Mouse (Mus musculus) embryonic facial prominence, embryonic 11.5 days (tissue): ENCODE results near the gene Acly. TPM values are rescaled to one million over a fixed set of nuclear protein-coding genes. Genes with fewer than 3 reads are reported as not detected.

Experiments used
- ATAC-seq: fragments of 200-750 bp; cut with Nextera tagmentation; replicated peaks from 2 replicates; pipeline ENCODE4 v1.8.0; 2017; ENCODE audit warnings: low read depth; ENCODE audit not compliant: insufficient number of reproducible peaks, low FRiP score, low TSS enrichment
- DNase-seq: peaks from one replicate; pipeline ENCODE4 v3.0.0-alpha.2; 2015; ENCODE audit warnings: low spot score
- H3K27ac ChIP-seq: fragments of 300-500 bp; sonication (generic); replicated peaks from 2 replicates; pipeline ENCODE4 v1.5.1; 2014; ENCODE audit warnings: mild to moderate bottlenecking, low read depth, low read length, control low read depth
- H3K27me3 ChIP-seq: fragments of 300-500 bp; sonication (generic); 2 replicates; pipeline ENCODE4 v1.6.1; 2014; ENCODE audit warnings: mild to moderate bottlenecking, low read length, moderate library complexity, mixed read lengths; ENCODE audit not compliant: control insufficient read depth, insufficient read depth
- H3K36me3 ChIP-seq: fragments of 300-500 bp; sonication (generic); replicated peaks from 2 replicates; pipeline ENCODE4 v1.6.1; 2014; ENCODE audit warnings: low read depth, mild to moderate bottlenecking, low read length, moderate library complexity, mixed read lengths; ENCODE audit not compliant: control insufficient read depth, insufficient read depth
- H3K4me1 ChIP-seq: fragments of 300-500 bp; sonication (generic); 2 replicates; pipeline ENCODE4 v1.6.1; 2014; ENCODE audit warnings: low read length, mixed read lengths; ENCODE audit not compliant: control insufficient read depth, insufficient read depth
- H3K4me2 ChIP-seq: fragments of 300-500 bp; sonication (generic); 2 replicates; pipeline ENCODE4 v1.6.1; 2014; ENCODE audit warnings: low read depth, mild to moderate bottlenecking, control low read depth, low read length, moderate library complexity
- H3K4me3 ChIP-seq: fragments of 300-500 bp; sonication (generic); 2 replicates; pipeline ENCODE4 v1.5.1; 2014; ENCODE audit warnings: low read depth, low read length, control low read depth
- H3K9ac ChIP-seq: fragments of 300-500 bp; sonication (generic); replicated peaks from 2 replicates; pipeline ENCODE4 v1.6.1; 2014; ENCODE audit warnings: mild to moderate bottlenecking, control low read depth, low read length
- H3K9me3 ChIP-seq: fragments of 300-500 bp; sonication (generic); replicated peaks from 2 replicates; pipeline ENCODE4 v1.6.1; 2016; ENCODE audit warnings: mild to moderate bottlenecking, low read length, inconsistent platforms, mixed read lengths; ENCODE audit not compliant: control insufficient read depth
- WGBS: fragments of 180-500 bp; shearing (Covaris S2); extraction: QIAGEN DNeasy Blood & Tissue Kit; methylation state at CpG from one replicate; pipeline ENCODE4 v1.1.7; 2014; 5-methylcytosine and 5-hydroxymethylcytosine counted together
- polyA plus RNA-seq: library from polyadenylated mRNA; unstranded; fragments of >200 nt; fragmentation: Nextera tagmentation; extraction: Ambion mirVana; gene quantifications from 2 replicates; pipeline ENCODE4 v1.2.1, GENCODE M21; 2014

The Acly gene
- polyA plus RNA-seq, 1 experiment from 2014 or later: 200 TPM

- ATAC-seq (no peak), DNase-seq (no peak)
- no peak overlapping the region for H3K27ac ChIP-seq
- H3K27me3 ChIP-seq: no peaks in the 10 kb centered on the region
- H3K4me3 ChIP-seq: no peak overlapping the region
- H3K4me2 ChIP-seq: no peak overlapping the region
- H3K9ac ChIP-seq: no peak overlapping the region
- peaks cover 19% of the 10 kb centered on the region for H3K36me3 ChIP-seq
- H3K9me3 ChIP-seq: no peaks in the 10 kb centered on the region
- WGBS: 91% methylated on average over 12 of the region's 12 CpGs
- H3K4me1 ChIP-seq: no peaks in the 10 kb centered on the region
Observed at GRCm38 (mm10) chr11:100504990-100505660, 22.7 kb downstream of the Acly start.

- no peak overlapping the region for H3K9ac ChIP-seq
- no peak overlapping the region for H3K4me3 ChIP-seq
- H3K36me3 ChIP-seq: peaks cover 26% of the 10 kb centered on the region
- no peaks in the 10 kb centered on the region for H3K4me1 ChIP-seq
- no peak for ATAC-seq
- DNase-seq: no peak
- no peak overlapping the region for H3K4me2 ChIP-seq
- WGBS: 35% methylated on average over 6 of the region's 6 CpGs
- no peak overlapping the region for H3K27ac ChIP-seq
- no peaks in the 10 kb centered on the region for H3K27me3 ChIP-seq
- H3K9me3 ChIP-seq: no peaks in the 10 kb centered on the region
Observed at GRCm38 (mm10) chr11:100501321-100501720, 26.5 kb downstream of the Acly start.

DNA sequence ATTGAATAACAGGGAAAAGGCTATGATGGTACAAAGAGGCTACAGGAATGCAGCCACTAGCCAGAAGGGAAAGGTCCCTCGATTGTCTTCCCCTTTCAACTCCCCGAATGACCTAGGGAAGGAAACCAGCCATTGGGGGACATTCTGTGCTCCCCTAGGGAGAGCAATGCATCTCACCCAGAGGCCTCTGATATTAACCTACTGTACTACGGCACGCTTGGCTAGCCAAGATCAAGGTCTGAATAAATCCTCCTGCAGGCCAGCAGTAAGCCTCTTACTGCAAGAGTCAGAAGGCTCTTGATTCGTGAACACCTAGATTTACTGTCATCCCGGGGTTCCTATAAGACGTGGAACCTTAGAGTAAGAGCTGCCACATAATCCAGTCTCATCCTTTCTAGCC, 27.1 kb downstream of the Acly start:
- H3K27me3 ChIP-seq: no peaks in the 10 kb centered on the region
- H3K9ac ChIP-seq: no peak overlapping the region
- no peak for DNase-seq
- H3K9me3 ChIP-seq: no peaks in the 10 kb centered on the region
- no peak for ATAC-seq
- no peak overlapping the region for H3K4me2 ChIP-seq
- no peak overlapping the region for H3K27ac ChIP-seq
- no peaks in the 10 kb centered on the region for H3K4me1 ChIP-seq
- peaks cover 28% of the 10 kb centered on the region for H3K36me3 ChIP-seq
- H3K4me3 ChIP-seq: no peak overlapping the region
- 85% methylated on average over 7 of the region's 7 CpGs for WGBS

- Histone ChIP-seq H3K9me3 (no peaks in the 10 kb centered on the region), H3K4me3 (no peak overlapping the region), H3K27me3 (no peaks in the 10 kb centered on the region), H3K9ac (no peak overlapping the region), H3K36me3 (peaks cover 31% of the 10 kb centered on the region), H3K27ac (no peak overlapping the region), H3K4me1 (no peaks in the 10 kb centered on the region), H3K4me2 (no peak overlapping the region)
- no peak for DNase-seq
- ATAC-seq: no peak
- 91% methylated on average over 3 of the region's 3 CpGs for WGBS
Observed at GRCm38 (mm10) chr11:100500241-100500640, 27.6 kb downstream of the Acly start.

DNA sequence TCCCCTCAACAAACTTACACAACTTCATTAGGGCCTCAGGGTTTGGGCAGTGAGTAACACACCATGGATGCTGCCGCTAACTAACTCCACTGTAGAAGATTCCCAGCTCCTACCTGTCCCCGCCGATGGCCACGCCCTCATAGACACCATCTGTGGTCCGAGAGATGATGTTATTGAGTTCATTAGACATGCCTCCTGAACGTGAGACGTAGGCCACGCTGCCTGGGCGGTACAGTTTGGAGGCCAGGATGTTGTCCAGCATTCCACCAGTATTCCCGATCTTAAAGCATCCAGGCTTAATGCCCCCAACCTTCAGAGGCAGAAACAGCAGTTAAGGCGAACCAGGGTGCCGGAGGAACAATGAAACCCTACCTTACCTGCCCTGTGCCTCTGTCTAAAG, 34.0 kb downstream of the Acly start:
- no peak for ATAC-seq
- Histone ChIP-seq H3K4me3 (no peak overlapping the region), H3K4me2 (no peak overlapping the region), H3K9ac (no peak overlapping the region), H3K9me3 (no peaks in the 10 kb centered on the region), H3K4me1 (no peaks in the 10 kb centered on the region), H3K36me3 (peaks cover 26% of the 10 kb centered on the region), H3K27me3 (no peaks in the 10 kb centered on the region), H3K27ac (no peak overlapping the region)
- 91% methylated on average over 12 of the region's 12 CpGs for WGBS
- DNase-seq: no peak

DNA sequence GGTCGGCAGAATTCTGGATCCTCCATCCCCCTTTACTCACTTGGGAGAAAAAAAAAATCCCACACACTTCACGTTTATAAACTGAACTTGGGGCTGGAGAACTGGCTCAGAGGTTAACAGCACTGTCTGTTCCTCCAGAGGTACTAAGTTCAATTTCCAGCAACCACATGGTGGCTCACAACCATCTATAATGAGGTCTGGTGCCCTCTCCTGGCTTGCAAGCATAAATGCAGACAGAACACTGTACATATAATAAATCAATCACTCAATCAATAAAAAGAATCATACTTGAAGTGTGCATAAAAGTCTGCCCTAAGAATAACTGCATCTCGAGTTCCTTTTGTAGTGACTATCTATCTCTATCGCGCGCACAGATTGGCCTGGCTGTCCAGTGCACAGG, 36.8 kb downstream of the Acly start:
- ATAC-seq (no peak), DNase-seq (no peak)
- no peaks in the 10 kb centered on the region for H3K4me1 ChIP-seq
- 86% methylated on average over 6 of the region's 6 CpGs for WGBS
- H3K27me3 ChIP-seq: no peaks in the 10 kb centered on the region
- no peak overlapping the region for H3K4me3 ChIP-seq
- H3K9ac ChIP-seq: no peak overlapping the region
- peaks cover 15% of the 10 kb centered on the region for H3K36me3 ChIP-seq
- no peaks in the 10 kb centered on the region for H3K9me3 ChIP-seq
- no peak overlapping the region for H3K27ac ChIP-seq
- H3K4me2 ChIP-seq: no peak overlapping the region

GRCm38 (mm10) chr11:100485801-100486538, 41.8 kb downstream of the Acly start:
- Histone ChIP-seq H3K27me3 (no peaks in the 10 kb centered on the region), H3K4me1 (no peaks in the 10 kb centered on the region), H3K36me3 (peaks cover 6% of the 10 kb centered on the region), H3K4me3 (no peak overlapping the region), H3K27ac (no peak overlapping the region), H3K4me2 (no peak overlapping the region), H3K9me3 (no peaks in the 10 kb centered on the region), H3K9ac (no peak overlapping the region)
- DNase-seq: peak; percentile 64
- no peak for ATAC-seq
- WGBS: 90% methylated on average over 8 of the region's 8 CpGs

GRCm38 (mm10) chr11:100484461-100484860, 43.3 kb downstream of the Acly start:
- ATAC-seq (no peak), DNase-seq (no peak)
- Histone ChIP-seq H3K4me2 (no peak overlapping the region), H3K9me3 (no peaks in the 10 kb centered on the region), H3K27me3 (no peaks in the 10 kb centered on the region), H3K36me3 (peaks cover 11% of the 10 kb centered on the region), H3K4me3 (no peak overlapping the region), H3K9ac (no peak overlapping the region), H3K4me1 (no peaks in the 10 kb centered on the region), H3K27ac (no peak overlapping the region)
- 97% methylated on average over 3 of the region's 3 CpGs for WGBS
